Mouse (Mus musculus) adrenal gland, adult 18-20 months (tissue): ENCODE measurements around the gene Tmem262. TPM values are rescaled to one million over a fixed set of nuclear protein-coding genes. Genes with fewer than 3 reads are reported as not detected.

Experiments used
- microRNA-seq, 2 experiments: library from miRNA; unstranded; fragments of <30 nt; microRNA quantifications; one replicate each; pipeline ENCODE4 v1.2.0; 2021; ENCODE audit warnings: borderline number of aligned reads in 2 of 2
- total RNA-seq, 2 experiments: library from RNA; stranded (reverse); gene quantifications; 1 replicate in 1 of 2; 2 replicates in 1 of 2; pipeline ENCODE4 v1.2.3; 2021

Tmem262 gene
- total RNA-seq, 2 experiments from 2014 or later, result not detected

Small RNA genes lying within 50 kb of the gene (microRNA-seq; reads per million reads assigned to microRNA genes)
- 0.95 to 1.2 reads per million in 2 experiments for gene Mir6988

Other genes starting within 250 kb of the Tmem262 start
- gene Frmd8, start 204.8 kb upstream of the Tmem262 start, total RNA-seq, result 10 to 100 TPM; 21.1 to 42.8 TPM
- gene Slc25a45, start 202.2 kb upstream of the Tmem262 start, total RNA-seq, result 10 to 100 TPM in 1 of 2 experiments, 1 to 10 TPM in 1; 4.9 to 19.0 TPM
- gene Tigd3, start 185.9 kb upstream of the Tmem262 start, total RNA-seq, result 1 to 10 TPM in 1 of 2 experiments, under 1 TPM in 1; 0.90 to 1.1 TPM
- 100 to 1,000 TPM; 111 to 129 TPM for gene Dpf2, start 167.0 kb upstream of the Tmem262 start, total RNA-seq
- gene Cdc42ep2, start 155.2 kb upstream of the Tmem262 start, total RNA-seq, result 1 to 10 TPM; 5.2 to 8.0 TPM
- 10 to 100 TPM; 15.5 to 16.8 TPM for gene Pola2, start 115.8 kb upstream of the Tmem262 start, total RNA-seq
- gene Slc22a20, start 93.9 kb upstream of the Tmem262 start, total RNA-seq, result not detected
- gene Capn1, start 64.1 kb upstream of the Tmem262 start, total RNA-seq, result 10 to 100 TPM; 31.6 to 35.5 TPM
- gene Syvn1, start 33.5 kb upstream of the Tmem262 start, total RNA-seq, result 10 to 100 TPM; 49.7 to 71.3 TPM
- gene Mrpl49, start 22.2 kb upstream of the Tmem262 start, total RNA-seq, result 10 to 100 TPM; 53.3 to 59.7 TPM
- 1,000 to 10,000 TPM; 1,067 to 1,157 TPM for gene Fau, start 22.2 kb upstream of the Tmem262 start, total RNA-seq
- gene Znhit2, start 18.8 kb upstream of the Tmem262 start, total RNA-seq, result 10 to 100 TPM; 29.1 to 32.9 TPM
- gene Tm7sf2, start 11.7 kb upstream of the Tmem262 start, total RNA-seq, result 10 to 100 TPM; 19.7 to 36.7 TPM
- 10 to 100 TPM; 51.6 to 58.8 TPM for gene Vps51, start 2.8 kb upstream of the Tmem262 start, total RNA-seq
- not detected for gene Gm28374, start 2.2 kb downstream of the Tmem262 start, total RNA-seq
- 10 to 100 TPM; 29.8 to 34.1 TPM for gene Zfpl1, start 4.9 kb downstream of the Tmem262 start, total RNA-seq
- under 1 TPM; 0.58 to 0.60 TPM for gene Cdca5, start 5.0 kb downstream of the Tmem262 start, total RNA-seq
- gene AC131692.1, start 14.4 kb downstream of the Tmem262 start, total RNA-seq, result not detected
- gene Naaladl1, start 25.7 kb downstream of the Tmem262 start, total RNA-seq, result not detected
- 10 to 100 TPM; 12.9 to 17.2 TPM for gene Sac3d1, start 38.6 kb downstream of the Tmem262 start, total RNA-seq
- gene Snx15, start 48.3 kb downstream of the Tmem262 start, total RNA-seq, result 10 to 100 TPM; 26.8 to 28.1 TPM
- 1 to 10 TPM; 1.6 to 3.1 TPM for gene Batf2, start 61.0 kb downstream of the Tmem262 start, total RNA-seq
- gene Arl2, start 61.5 kb downstream of the Tmem262 start, total RNA-seq, result 10 to 100 TPM; 84.7 to 87.7 TPM
- gene Majin, start 104.4 kb downstream of the Tmem262 start, total RNA-seq, result 1 to 10 TPM in 1 of 2 experiments, under 1 TPM in 1; 0.99 to 1.3 TPM
- gene Gpha2, start 146.3 kb downstream of the Tmem262 start, total RNA-seq, result 10 to 100 TPM; 21.9 to 24.2 TPM
- gene Ppp2r5b, start 155.8 kb downstream of the Tmem262 start, total RNA-seq, result 100 to 1,000 TPM in 1 of 2 experiments, 10 to 100 TPM in 1; 97.0 to 115 TPM
- gene Atg2a, start 161.6 kb downstream of the Tmem262 start, total RNA-seq, result 10 to 100 TPM; 26.4 to 37.1 TPM
- 100 to 1,000 TPM; 112 to 157 TPM for gene Ehd1, start 196.7 kb downstream of the Tmem262 start, total RNA-seq
- gene Cdc42bpg, start 226.4 kb downstream of the Tmem262 start, total RNA-seq, result 10 to 100 TPM; 15.1 to 19.3 TPM